Mouse (Mus musculus): ENCODE results near the gene Zfp120. TPM values are rescaled to one million over a fixed set of nuclear protein-coding genes. Genes with fewer than 3 reads are reported as not detected.
"Not testable (repeated sequence)": the region's sequence is repeated elsewhere in the genome, so short reads cannot be mapped to it uniquely, and the experiment has no call there.

Zfp120 gene
- 10 to 100 TPM; 35.5 to 53.2 (median 42.1) TPM for polyA plus RNA-seq (2017; shearing (Covaris generic))

DNA sequence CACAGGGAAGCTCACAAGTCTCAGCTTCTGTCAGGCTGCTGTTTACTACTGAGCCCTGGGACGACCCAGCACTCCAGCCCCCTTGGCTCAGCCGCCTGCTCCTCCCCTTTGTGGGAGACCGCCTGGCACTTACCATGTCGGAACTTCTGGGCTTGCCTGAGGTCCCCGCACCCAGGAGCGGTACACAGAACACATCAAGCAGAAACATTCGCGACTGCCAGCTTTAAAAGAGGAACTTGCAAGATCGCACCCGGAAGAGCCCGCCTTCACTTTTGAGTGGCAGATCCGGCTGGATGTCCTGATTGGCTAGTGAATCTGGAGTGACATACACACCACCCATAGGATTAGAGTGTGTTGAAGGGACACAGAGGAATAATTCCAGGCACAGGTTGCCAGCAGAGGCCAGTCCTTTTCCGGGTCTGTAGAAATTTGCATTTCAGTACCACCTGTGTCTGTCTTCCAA lies at the start of gene Zfp120:
Gene Zfp120, minus strand, starts transcription at position 274 of the 463 bp plus-strand sequence.
- peak; percentile 97 for ATAC-seq

DNA sequence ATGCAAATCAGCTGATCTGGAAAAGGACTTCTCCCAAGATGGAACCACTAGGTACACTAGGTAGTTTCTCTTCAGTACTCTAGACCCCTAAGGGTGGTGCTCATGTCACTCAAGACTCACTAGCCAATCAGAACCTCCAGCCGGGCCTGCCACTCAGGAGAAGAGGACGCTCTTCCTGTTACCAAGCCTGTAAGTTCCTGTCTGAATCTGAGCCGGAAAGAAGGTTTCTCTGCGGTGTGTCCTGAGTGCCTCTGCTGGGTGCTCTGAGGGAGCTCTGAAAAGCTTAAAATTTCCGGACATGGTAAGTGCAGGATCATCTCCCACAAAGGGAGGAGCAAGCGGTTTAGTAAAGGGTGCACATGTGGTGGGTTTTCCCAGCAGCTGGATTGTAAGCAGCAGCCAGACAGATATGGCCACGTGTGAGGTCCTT lies 45.1 kb upstream of the Zfp120 start, which contains the start of gene Gm14139:
Gene Gm14139, plus strand, starts transcription at position 186 of the 430 bp plus-strand sequence.
- peak; percentile 68 for ATAC-seq

DNA sequence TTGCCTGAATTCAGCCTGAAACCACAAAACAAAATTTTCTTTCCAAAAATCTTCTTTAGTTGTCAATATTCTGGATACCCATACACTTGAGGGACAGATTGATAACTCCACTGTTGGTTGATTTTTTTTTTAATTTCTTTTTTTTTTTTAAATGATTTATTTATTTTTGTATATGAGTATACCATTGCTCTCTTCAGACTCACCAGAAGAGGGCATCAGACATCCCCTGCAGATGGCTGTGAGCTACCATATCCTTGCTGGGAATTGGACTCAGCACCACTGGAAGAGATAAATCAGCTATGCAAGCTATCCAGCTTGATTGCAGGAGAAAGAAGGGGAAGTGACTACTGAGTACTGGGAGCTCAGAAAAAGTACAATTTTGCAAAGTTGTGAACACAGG lies 44.5 kb upstream of the Zfp120 start:
- not testable (repeated sequence) for ATAC-seq

DNA sequence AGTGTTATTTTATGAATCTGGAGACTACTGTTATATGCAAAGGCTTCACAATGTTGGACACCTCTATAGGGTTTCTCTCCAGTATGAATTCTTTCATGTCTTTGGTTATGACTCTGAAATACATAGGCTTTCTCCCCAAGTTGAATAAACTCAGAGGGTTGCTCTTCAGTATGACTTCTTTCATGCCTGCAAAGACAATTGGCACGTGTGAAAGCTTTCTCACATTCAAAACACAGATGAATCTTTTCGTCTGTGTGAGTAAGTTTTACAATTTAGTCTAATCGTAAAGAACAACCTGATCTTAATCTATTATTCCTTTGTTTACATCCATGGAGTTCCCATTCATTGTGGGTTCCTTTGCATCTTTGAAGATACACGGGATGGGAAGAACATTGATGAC lies 43.1 kb upstream of the Zfp120 start, which contains the start of gene Gm10770:
Gene Gm10770, minus strand, starts transcription at position 101 of the 400 bp plus-strand sequence.
- not testable (repeated sequence) for ATAC-seq

DNA sequence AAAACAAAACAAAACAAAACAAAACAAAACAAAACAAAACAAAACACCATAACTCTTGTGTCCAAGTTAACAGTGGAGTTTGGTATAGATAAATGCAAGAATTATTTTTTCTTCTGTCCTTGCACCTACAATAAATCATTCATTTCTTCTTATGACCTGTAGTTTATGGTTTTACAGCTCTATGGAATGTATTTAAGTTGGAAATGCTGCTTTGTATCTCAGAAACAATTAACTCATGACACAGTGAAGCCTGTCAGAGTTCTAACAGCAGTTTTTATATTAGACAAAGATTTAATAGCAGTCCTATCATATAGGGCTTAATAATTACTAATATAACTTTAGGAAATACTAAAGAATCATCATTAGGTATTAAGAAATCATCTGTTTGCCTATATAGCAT lies 37.3 kb upstream of the Zfp120 start:
- no peak for ATAC-seq

DNA sequence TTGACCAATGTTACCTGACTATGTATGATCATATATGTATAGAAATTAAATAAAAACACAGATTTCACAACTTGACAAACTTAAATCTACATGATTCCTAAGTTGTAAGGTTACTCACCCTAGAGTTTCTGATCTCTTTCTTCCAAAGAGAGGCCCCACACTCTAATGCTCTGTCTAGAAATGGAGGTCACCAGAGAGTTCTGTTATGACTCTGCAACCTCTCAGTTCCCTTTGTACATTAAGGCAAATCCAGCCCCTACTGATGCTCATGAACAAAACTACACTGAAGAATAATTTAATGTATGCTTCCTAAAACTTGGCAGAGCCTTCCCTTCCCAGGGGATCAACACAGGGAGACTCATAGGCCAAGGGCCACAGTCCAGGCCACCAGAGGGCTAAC lies 30.2 kb upstream of the Zfp120 start:
- ATAC-seq, result no peak

DNA sequence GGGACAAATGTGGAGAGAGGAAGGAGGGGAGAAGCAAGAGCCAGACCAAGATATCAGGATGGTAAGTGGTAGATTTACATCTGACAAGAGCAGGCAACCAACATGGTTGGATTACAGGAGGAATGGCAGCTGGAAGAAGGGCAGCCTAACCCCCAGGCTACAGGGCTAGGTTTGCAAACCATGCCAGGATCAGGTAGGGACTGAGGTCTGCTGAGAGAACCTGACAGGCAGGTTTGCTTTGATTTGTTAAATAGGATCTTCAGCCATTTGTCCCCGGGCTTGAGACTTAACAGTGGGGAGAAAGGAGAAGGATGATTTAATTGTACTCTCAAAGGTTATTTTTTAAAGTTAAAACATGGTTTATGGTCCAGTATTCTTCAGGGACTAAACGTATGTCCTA lies 3.7 kb downstream of the Zfp120 start:
- ATAC-seq, result no peak

DNA sequence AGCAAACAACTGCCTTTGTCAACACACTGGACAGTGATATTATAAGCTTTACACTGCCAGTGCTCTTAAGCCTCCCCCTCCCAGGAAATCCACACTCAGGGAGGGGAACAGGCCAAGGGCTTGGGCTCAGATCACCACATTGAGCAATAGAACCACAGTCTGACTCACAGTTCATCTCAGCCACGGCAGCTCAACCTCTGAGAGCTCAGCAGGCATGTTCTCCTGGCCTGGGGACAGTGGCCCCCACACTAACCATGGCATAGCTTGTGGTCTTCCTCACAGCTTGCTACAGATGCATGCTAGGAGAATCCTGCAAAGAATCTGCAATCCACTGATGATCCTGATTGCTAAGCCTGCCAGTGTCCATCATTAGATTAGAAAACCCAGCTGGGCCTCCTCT lies 4.5 kb downstream of the Zfp120 start:
- ATAC-seq, result not testable (repeated sequence)

DNA sequence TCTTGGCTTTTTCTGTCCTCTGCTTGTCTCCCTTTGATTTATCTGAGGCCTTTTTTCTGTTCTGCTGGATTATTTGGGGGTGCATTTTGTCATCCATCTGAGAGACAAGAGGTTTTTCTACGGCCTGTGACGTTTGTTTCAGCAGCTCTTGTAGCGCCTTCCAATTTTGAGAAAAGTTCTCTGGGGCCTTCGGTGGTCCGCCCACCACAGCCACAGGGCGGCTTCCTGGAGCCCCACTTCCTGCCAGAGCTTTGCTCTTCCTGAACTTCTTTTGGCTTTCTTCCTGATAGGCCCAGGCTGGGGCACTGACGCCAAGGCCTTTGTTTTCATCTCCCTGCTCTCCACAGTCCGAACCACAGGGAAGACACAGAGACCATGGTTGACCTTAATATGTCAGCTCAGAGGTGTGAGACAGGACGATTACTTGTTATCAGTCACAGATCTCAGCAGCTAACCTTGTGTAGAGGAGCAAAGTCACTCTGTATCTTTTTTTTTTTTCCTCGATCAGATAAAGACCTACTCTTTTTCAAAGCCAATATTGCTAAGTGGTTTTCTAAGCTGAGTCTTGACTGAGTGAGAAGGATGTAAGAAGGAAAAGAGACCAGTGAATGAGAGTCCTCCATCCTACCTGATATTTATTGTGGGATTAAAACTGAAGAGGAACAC lies 25.1 kb downstream of the Zfp120 start:
- peak; percentile 56 for ATAC-seq

DNA sequence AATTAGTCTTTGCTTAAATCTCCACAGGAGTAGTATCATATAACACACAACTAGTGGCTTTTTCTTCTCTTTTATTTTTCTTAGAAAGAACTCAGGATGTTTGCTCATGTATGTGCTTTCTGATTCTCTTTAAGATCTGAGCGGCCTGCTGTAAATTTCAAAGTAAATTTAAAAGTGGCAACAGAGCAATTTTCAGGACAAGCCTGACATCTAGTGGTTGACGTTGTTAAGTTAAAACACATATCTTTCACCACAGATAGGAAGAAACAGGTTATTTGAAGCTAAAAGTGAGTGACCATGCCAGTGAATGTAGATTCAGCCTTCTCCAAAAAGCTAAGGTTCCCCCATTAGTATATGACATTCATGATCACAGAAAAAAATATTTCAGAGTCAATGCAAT lies 36.9 kb downstream of the Zfp120 start:
- peak; percentile 79 for ATAC-seq

Other genes with a start within 250 kb of the Zfp120 start
- not detected for gene Gm10770, start 43.0 kb upstream of the Zfp120 start, polyA plus RNA-seq (2017; shearing (Covaris generic))
- 1 to 10 TPM in 2 of 3 experiments, under 1 TPM in 1; 0.59 to 1.5 (median 1.2) TPM for gene Gm14139, start 45.0 kb upstream of the Zfp120 start, polyA plus RNA-seq (2017; shearing (Covaris generic))
- 10 to 100 TPM; 10.9 to 18.2 (median 17.3) TPM for gene Zfp937, start 81.4 kb upstream of the Zfp120 start, polyA plus RNA-seq (2017; shearing (Covaris generic))
- 10 to 100 TPM in 2 of 3 experiments, 1 to 10 TPM in 1; 9.2 to 25.1 (median 16.7) TPM for gene Gm21994, start 118.9 kb upstream of the Zfp120 start, polyA plus RNA-seq (2017; shearing (Covaris generic))
- gene Gm14124, start 120.8 kb upstream of the Zfp120 start, polyA plus RNA-seq (2017; shearing (Covaris generic)), result under 1 TPM in 1 of 3 experiments, not detected in 2; 0.13 TPM
- 10 to 100 TPM in 1 of 3 experiments, 1 to 10 TPM in 1, not detected in 1; 6.4 to 21.2 TPM for gene Gm10130, start 187.0 kb upstream of the Zfp120 start, polyA plus RNA-seq (2017; shearing (Covaris generic))
- gene 3300002I08Rik, start 226.1 kb upstream of the Zfp120 start, polyA plus RNA-seq (2017; shearing (Covaris generic)), result 10 to 100 TPM in 1 of 3 experiments, 1 to 10 TPM in 2; 7.1 to 15.9 (median 9.0) TPM